Comparison of ENCODE assay signal across 19 mouse cellular contexts in the genomic region with DNA sequence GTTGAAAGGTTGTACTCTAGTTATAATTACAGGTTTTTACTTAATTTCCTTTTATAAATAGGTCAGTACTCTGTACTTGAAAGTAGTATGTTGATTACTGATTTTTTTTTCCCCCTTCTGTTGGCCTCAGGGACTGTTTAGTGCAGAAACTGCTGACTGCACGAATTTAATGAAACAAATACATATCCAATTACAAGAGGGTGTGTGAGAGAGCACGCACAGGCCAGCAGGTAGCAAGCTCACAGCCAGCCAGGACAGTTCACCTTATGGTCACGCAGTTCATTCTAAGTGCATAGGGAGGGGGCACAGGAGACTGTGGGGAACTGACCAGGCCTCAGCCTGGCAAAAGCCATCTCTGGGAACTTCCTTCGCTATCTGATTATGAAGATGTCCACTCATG.
A peak's percentile ranks its signal among the peaks of the same experiment; 100 is the strongest.
DNase-seq lines count a peak whose midpoint lies in the region; ATAC-seq and TF ChIP-seq lines count a peak whose summit lies in the region.
"Had no signal": no experiment of that assay in that cellular context is flagged by ENCODE, and none has a peak within 500 bp of the region (broad histone marks: within the 10 kb centered on the region; RNA-seq: fewer than 3 reads in every experiment).

No protein-coding gene starts in this region.

- H3K4me1 ChIP-seq in kidney, embryonic 15.5 days = no peaks in the 10 kb centered on the region
- peaks cover 0 to 3% of the 10 kb centered on the region in 2 experiments; a peak in 1 of 4 replicates for H3K4me1 ChIP-seq in CH12.LX (ENCODE audit: control insufficient read depth in 1 of 2, insufficient read depth in 2 of 2)
- no peaks in the 10 kb centered on the region for H3K4me1 ChIP-seq in heart, embryonic 10.5 days
- H3K4me1 ChIP-seq: limb, embryonic 15.5 days; liver, embryonic 15.5 days; midbrain, embryonic 13.5 days had no signal

- 0 out of 2 replicates have a peak, but pooled peaks have one; percentile 40 for ATAC-seq in kidney, embryonic 15.5 days (replicated peaks; ENCODE audit: low FRiP score)
- ATAC-seq: intestine, postnatal 0 days; lung, postnatal 0 days; midbrain, embryonic 13.5 days had no signal

- dilution Hi-C loops in CH12.LX (cut with MboI; ENCODE audit: extremely low pct_ligation_motif_present, extremely low pct_unique_long_range_greater_than_20kb, low sequenced_read_pairs) = no loop called here

- no peak overlapping the region for H3K4me2 ChIP-seq in kidney, embryonic 15.5 days
- no peak overlapping the region for H3K4me2 ChIP-seq in CH12.LX (ENCODE audit: insufficient read depth, low read depth, poor library complexity, severe bottlenecking)
- H3K4me2 ChIP-seq: forebrain, embryonic 12.5 days; limb, embryonic 15.5 days; liver, embryonic 15.5 days; midbrain, embryonic 13.5 days; neural tube, embryonic 12.5 days had no signal

- TF ChIP-seq POLR2A in CH12.LX (IDR thresholded peaks at IDR 0.05; ENCODE audit: low read depth, low read length) = no peak

- in situ Hi-C loops in CH12.LX (cut with MboI; ENCODE audit: low pct_ligation_motif_present, low pct_unique_long_range_greater_than_20kb, low sequenced_read_pairs) = no loop called here

- peak; percentile 8 for DNase-seq in cerebellum, adult 9-11 months
- no peak for DNase-seq in cerebellum, postnatal 4 days (ENCODE audit: low spot score in 2 of 2)
- DNase-seq in kidney, adult 8-10 months = no peak
- no peak for DNase-seq in CH12.LX (ENCODE audit: extremely low read depth)
- peak; percentile 19 to 25 for DNase-seq in cerebellum, postnatal 25 days
- no peak for DNase-seq in heart, embryonic 10.5 days (ENCODE audit: low spot score)
- no peak for DNase-seq in lung, adult 18-20 months
- DNase-seq: gastrocnemius, postnatal 36 days; kidney, postnatal 25 days; layer of hippocampus, adult 9-11 months; thymus, postnatal 14 days had no signal

- H3K9ac ChIP-seq in kidney, embryonic 15.5 days = no peak overlapping the region
- H3K9ac ChIP-seq in CH12.LX (ENCODE audit: insufficient read depth, low read depth) = no peak overlapping the region
- H3K9ac ChIP-seq: forebrain, embryonic 12.5 days; limb, embryonic 15.5 days; liver, embryonic 15.5 days; midbrain, embryonic 13.5 days; neural tube, embryonic 12.5 days had no signal

- no peak overlapping the region for H3K27ac ChIP-seq in kidney, embryonic 15.5 days
- no peak overlapping the region for H3K27ac ChIP-seq in CH12.LX (ENCODE audit: insufficient read depth, low read depth)
- no peak overlapping the region for H3K27ac ChIP-seq in heart, embryonic 10.5 days
- H3K27ac ChIP-seq: forebrain, embryonic 12.5 days; limb, embryonic 15.5 days; liver, embryonic 15.5 days; midbrain, embryonic 13.5 days; neural tube, embryonic 12.5 days had no signal

- WGBS in kidney, embryonic 15.5 days = 47% methylated on average over 4 of the region's 4 CpGs
- WGBS in heart, embryonic 10.5 days = 70% methylated on average over 4 of the region's 4 CpGs

- no peaks in the 10 kb centered on the region for H3K36me3 ChIP-seq in kidney, embryonic 15.5 days
- no peaks in the 10 kb centered on the region for H3K36me3 ChIP-seq in CH12.LX (replicated peaks in 1 of 2; ENCODE audit: control insufficient read depth in 1 of 2, insufficient read depth in 1 of 2, low read length in 1 of 2)
- no peaks in the 10 kb centered on the region for H3K36me3 ChIP-seq in heart, embryonic 10.5 days
- H3K36me3 ChIP-seq: forebrain, embryonic 12.5 days; limb, embryonic 15.5 days; liver, embryonic 15.5 days; midbrain, embryonic 13.5 days; neural tube, embryonic 12.5 days had no signal

- H3K27me3 ChIP-seq in kidney, embryonic 15.5 days = no peaks in the 10 kb centered on the region
- no peaks in the 10 kb centered on the region for H3K27me3 ChIP-seq in CH12.LX (replicated peaks)
- no peaks in the 10 kb centered on the region for H3K27me3 ChIP-seq in heart, embryonic 10.5 days (ENCODE audit: insufficient read depth, poor library complexity, severe bottlenecking)
- H3K27me3 ChIP-seq: forebrain, embryonic 12.5 days; limb, embryonic 15.5 days; liver, embryonic 15.5 days; midbrain, embryonic 13.5 days; neural tube, embryonic 12.5 days had no signal

- H3K79me2 ChIP-seq in CH12.LX (replicated peaks; ENCODE audit: control insufficient read depth, extremely low read depth, insufficient read depth, poor library complexity, severe bottlenecking) = no peaks in the 10 kb centered on the region

- H3K9me3 ChIP-seq in kidney, embryonic 15.5 days (replicated peaks) = no peaks in the 10 kb centered on the region
- H3K9me3 ChIP-seq in CH12.LX (replicated peaks; ENCODE audit: low read length) = no peaks in the 10 kb centered on the region
- no peaks in the 10 kb centered on the region for H3K9me3 ChIP-seq in heart, embryonic 10.5 days
- H3K9me3 ChIP-seq: forebrain, embryonic 12.5 days; limb, embryonic 15.5 days; liver, embryonic 15.5 days; midbrain, embryonic 13.5 days; neural tube, embryonic 12.5 days had no signal

- TF ChIP-seq RAD21 in CH12.LX (IDR thresholded peaks at IDR 0.05; ENCODE audit: low read depth, low read length) = no peak

- no peak overlapping the region for H3K4me3 ChIP-seq in kidney, embryonic 15.5 days (replicated peaks)
- H3K4me3 ChIP-seq in CH12.LX (replicated peaks in 1 of 3; ENCODE audit: low read depth in 2 of 3, low read length in 2 of 3, poor library complexity in 1 of 3) = no peak overlapping the region
- H3K4me3 ChIP-seq in heart, embryonic 10.5 days = no peak overlapping the region
- H3K4me3 ChIP-seq: forebrain, embryonic 12.5 days; limb, embryonic 15.5 days; liver, embryonic 15.5 days; midbrain, embryonic 13.5 days; neural tube, embryonic 12.5 days had no signal

- TF ChIP-seq EP300 in CH12.LX (IDR thresholded peaks at IDR 0.05; ENCODE audit: low read length) = no peak

- no peak for TF ChIP-seq CTCF in CH12.LX (conservative IDR thresholded peaks at IDR 0.05 in 1 of 2, IDR thresholded peaks at IDR 0.05 in 1 of 2; ENCODE audit: low read depth in 2 of 2, low read length in 2 of 2)

TF ChIP-seq in CH12.LX, 34 proteins besides CTCF, POLR2A, EP300 and RAD21:
- TF ChIP-seq ZKSCAN1 (IDR thresholded peaks at IDR 0.05; ENCODE audit: borderline replicate concordance, low read depth, low read length) (no peak), MAFK (IDR thresholded peaks at IDR 0.05; ENCODE audit: insufficient replicate concordance, low read length) (peak; percentile 47; the same call in 1 of the 2 replicates)

Comparison
In these comparisons a context has a peak if more than half of its experiments do, and no peak if none do; other contexts are left out.
1. DNase-seq: peak in cerebellum, adult 9-11 months (single experiment) and cerebellum, postnatal 25 days (2 of 2); none in cerebellum, postnatal 4 days (0 of 2), kidney, adult 8-10 months (0 of 2), CH12.LX (single experiment), heart, embryonic 10.5 days (single experiment) and lung, adult 18-20 months (0 of 2).